Mouse (Mus musculus) ES-E14 (cell line): ENCODE data around the gene Cdiptos. TPM values are rescaled to one million over a fixed set of nuclear protein-coding genes. Genes with fewer than 3 reads are reported as not detected.
A peak's percentile ranks its signal among the peaks of the same experiment; 100 is the strongest.

ENCODE experiments used
- DNase-seq: peaks from one replicate; pipeline ENCODE4 v3.0.0-alpha.2; 2013; ENCODE audit warnings: low read depth, low spot score
- H3K27ac ChIP-seq: 2 replicates; pipeline ENCODE4 v1.5.1; 2012; ENCODE audit warnings: low read depth, mild to moderate bottlenecking, low read length, moderate library complexity, mixed read lengths; ENCODE audit not compliant: poor library complexity, insufficient read depth, severe bottlenecking
- H3K36me3 ChIP-seq: 2 replicates; pipeline ENCODE4 v1.6.1; 2012; ENCODE audit warnings: mild to moderate bottlenecking, low read length, moderate library complexity, mixed read lengths; ENCODE audit not compliant: control insufficient read depth, poor library complexity, insufficient read depth, severe bottlenecking
- H3K4me1 ChIP-seq, 2 experiments: fragments of 150-350 bp in 1 of 2; sonication (generic) in 1 of 2; 2 replicates each; pipeline ENCODE4 v1.6.1; 2012; ENCODE audit warnings: low read length in 2 of 2, mild to moderate bottlenecking in 1 of 2, mixed read lengths in 1 of 2; ENCODE audit not compliant: control insufficient read depth in 2 of 2, insufficient read depth in 2 of 2, poor library complexity in 1 of 2
- H3K4me3 ChIP-seq, 2 experiments: fragments of 150-350 bp in 1 of 2; sonication (generic) in 1 of 2; 2 replicates each; pipeline ENCODE4 v1.5.1; 2012; ENCODE audit warnings: low read length in 2 of 2, low read depth in 1 of 2, mild to moderate bottlenecking in 1 of 2, mixed read lengths in 1 of 2; ENCODE audit not compliant: insufficient read depth in 1 of 2, poor library complexity in 1 of 2, severe bottlenecking in 1 of 2
- H3K9ac ChIP-seq: 2 replicates; pipeline ENCODE4 v1.6.1; 2012; ENCODE audit warnings: low read depth, mild to moderate bottlenecking, low read length, mixed read lengths; ENCODE audit not compliant: poor library complexity, insufficient read depth, severe bottlenecking
- H3K9me3 ChIP-seq: fragments of 150-350 bp; sonication (generic); 2 replicates; pipeline ENCODE4 v1.6.1; 2012; ENCODE audit warnings: low read depth, mild to moderate bottlenecking, low read length; ENCODE audit not compliant: control insufficient read depth, insufficient read depth
- CHD2 ChIP-seq: IDR thresholded peaks from 2 replicates; pipeline ENCODE4 v1.6.1; 2014; ENCODE audit warnings: mild to moderate bottlenecking, low read depth, low read length, inconsistent platforms
- HCFC1 ChIP-seq: IDR thresholded peaks from 2 replicates; pipeline ENCODE4 v1.6.1; 2012; ENCODE audit warnings: low read length, inconsistent platforms, borderline replicate concordance; ENCODE audit not compliant: insufficient read depth
- MAFK ChIP-seq: IDR thresholded peaks from 2 replicates; pipeline ENCODE4 v1.6.1; 2014; ENCODE audit warnings: mild to moderate bottlenecking, low read depth, low read length, inconsistent platforms; ENCODE audit not compliant: insufficient read depth
- ZC3H11A ChIP-seq: IDR thresholded peaks from 2 replicates; pipeline ENCODE4 v1.6.1; 2012; ENCODE audit warnings: low read depth, mild to moderate bottlenecking, inconsistent platforms, low read length, borderline replicate concordance
- ZNF384 ChIP-seq: IDR thresholded peaks from 2 replicates; pipeline ENCODE4 v1.6.1; 2012; ENCODE audit warnings: low read depth, low read length, inconsistent platforms
- in situ Hi-C, 2 experiments: fragments of 600-800 bp; cut with MboI; formaldehyde crosslinking; loops; one replicate each; pipeline ENCODE4 v1.15.1; 2025; ENCODE audit warnings: low sequenced_read_pairs in 2 of 2, inconsistent platforms in 1 of 2; ENCODE audit not compliant: unreplicated experiment in 2 of 2
- total RNA-seq: library from RNA; depleted of rRNA; stranded (reverse); fragments of 300-350 nt; gene quantifications from 2 replicates; pipeline ENCODE4 v1.2.3, GENCODE M21; 2012

Gene Cdiptos
- total RNA-seq, 1 experiment = 0.18 TPM

- TF ChIP-seq ZC3H11A (no peak), ZNF384 (peak; percentile 17; the same call in 1 of the 2 replicates)
- in situ Hi-C loops = no loop called here
- H3K4me3 ChIP-seq = peak overlapping the region; percentile 43 to 45; a peak in 3 of 4 replicates
- H3K4me1 ChIP-seq = peaks cover 0 to 5% of the 10 kb centered on the region in 2 experiments; a peak in 1 of 4 replicates
- DNase-seq = no peak
- H3K9ac ChIP-seq = peak overlapping the region; percentile 55; the same call in 1 of the 2 replicates
- no peak overlapping the region; the same call in 1 of the 2 replicates for H3K27ac ChIP-seq
- H3K9me3 ChIP-seq = no peaks in the 10 kb centered on the region
- no peaks in the 10 kb centered on the region for H3K36me3 ChIP-seq
Measured at GRCm38 (mm10) chr7:126963548-126964286, 12.2 kb downstream of the Cdiptos start.

DNA sequence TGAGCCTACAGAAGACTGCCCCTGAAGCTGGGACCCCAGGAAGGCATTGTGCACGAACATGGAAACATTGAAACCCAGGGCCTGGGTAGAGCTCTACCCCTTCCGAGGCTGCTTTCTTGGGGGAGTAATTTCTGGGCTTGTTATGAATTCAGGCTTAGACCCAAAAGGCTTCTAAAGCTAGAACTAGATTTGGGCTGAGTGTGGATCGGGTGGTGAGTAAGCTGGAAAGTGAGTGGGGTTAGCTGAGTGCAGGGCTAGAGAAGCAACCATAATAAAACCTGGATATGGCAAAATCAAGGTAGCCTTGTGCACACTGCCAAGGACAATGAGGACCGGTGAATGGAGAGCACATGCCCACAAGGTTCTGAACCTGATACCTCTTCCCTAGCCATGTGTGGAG lies 13.9 kb downstream of the Cdiptos start:
- Histone ChIP-seq H3K9ac (no peak overlapping the region), H3K4me1 (peaks cover 0 to 5% of the 10 kb centered on the region in 2 experiments; a peak in 1 of 4 replicates), H3K4me3 (no peak overlapping the region), H3K27ac (no peak overlapping the region), H3K9me3 (no peaks in the 10 kb centered on the region), H3K36me3 (no peaks in the 10 kb centered on the region)
- TF ChIP-seq CHD2 = no peak
- no peak for TF ChIP-seq HCFC1
- TF ChIP-seq ZNF384 = no peak
- TF ChIP-seq ZC3H11A = no peak
- TF ChIP-seq MAFK = no peak
- in situ Hi-C loops = no loop called here
- DNase-seq = no peak

DNA sequence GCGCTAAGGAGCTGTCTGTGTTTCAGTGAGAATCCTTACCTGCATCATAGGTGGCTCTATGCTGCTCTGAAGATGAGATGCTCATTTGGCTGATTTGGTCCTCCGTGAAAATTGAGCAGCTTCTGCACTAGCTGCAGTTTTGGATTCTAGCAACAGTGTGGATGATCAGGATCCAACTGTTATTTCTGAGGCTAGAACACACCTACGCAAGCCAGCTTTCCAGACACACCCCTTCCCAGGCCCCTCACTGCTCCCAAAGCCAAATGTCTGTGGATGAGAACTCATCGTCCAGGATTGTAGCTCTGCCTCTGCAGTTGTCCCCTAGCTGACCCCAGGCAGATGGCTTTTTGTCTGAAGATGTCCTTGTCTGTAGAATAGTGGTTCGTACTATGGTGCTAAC lies 14.8 kb downstream of the Cdiptos start:
- H3K9me3 ChIP-seq = no peaks in the 10 kb centered on the region
- H3K27ac ChIP-seq = no peak overlapping the region
- DNase-seq = no peak
- H3K9ac ChIP-seq = no peak overlapping the region
- TF ChIP-seq HCFC1 (no peak), ZNF384 (no peak), CHD2 (no peak), ZC3H11A (no peak), MAFK (no peak)
- no peak overlapping the region for H3K4me3 ChIP-seq
- H3K36me3 ChIP-seq = no peaks in the 10 kb centered on the region
- in situ Hi-C loops = no loop called here
- peaks cover 0 to 5% of the 10 kb centered on the region in 2 experiments; a peak in 1 of 4 replicates for H3K4me1 ChIP-seq

DNA sequence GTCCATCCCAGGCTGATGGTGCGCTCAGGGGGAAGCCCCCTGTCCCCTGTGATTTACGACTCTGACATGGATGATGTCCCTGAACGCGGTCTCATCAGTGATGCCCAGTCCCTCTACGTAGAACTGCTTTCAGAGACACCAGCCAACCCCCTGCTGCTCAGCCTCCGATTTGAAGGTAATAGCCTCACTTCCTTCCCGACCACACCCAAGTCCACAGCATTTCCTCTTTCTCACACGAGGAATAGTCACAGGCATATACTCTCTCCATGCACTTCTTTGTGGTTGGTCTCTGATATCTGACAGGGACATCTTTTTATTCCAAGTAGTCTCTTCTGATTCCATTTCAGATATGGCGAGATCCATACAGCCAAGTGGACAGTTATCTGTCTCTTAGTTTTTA lies 16.1 kb downstream of the Cdiptos start:
- H3K4me1 ChIP-seq = peaks cover 0 to 5% of the 10 kb centered on the region in 2 experiments; a peak in 1 of 4 replicates
- H3K9ac ChIP-seq = no peak overlapping the region
- H3K27ac ChIP-seq = no peak overlapping the region
- H3K4me3 ChIP-seq = no peak overlapping the region
- no peaks in the 10 kb centered on the region for H3K9me3 ChIP-seq
- no peak for DNase-seq
- TF ChIP-seq MAFK = no peak
- TF ChIP-seq ZC3H11A = no peak
- TF ChIP-seq HCFC1 = no peak
- TF ChIP-seq CHD2 = no peak
- no peak for TF ChIP-seq ZNF384
- in situ Hi-C loops = no loop called here
- no peaks in the 10 kb centered on the region for H3K36me3 ChIP-seq
